Mouse (Mus musculus) mature B cell (primary cell): Measurements from ENCODE around the gene Amy2a3.
"Not testable (repeated sequence)": the region's sequence is repeated elsewhere in the genome, so short reads cannot be mapped to it uniquely, and the experiment has no call there.

Experiments
- in situ Hi-C: fragments of 300-500 bp; cut with MboI; formaldehyde crosslinking; loops from 2 replicates; pipeline ENCODE4 v1.14.3; 2019

Amy2a3 gene

DNA sequence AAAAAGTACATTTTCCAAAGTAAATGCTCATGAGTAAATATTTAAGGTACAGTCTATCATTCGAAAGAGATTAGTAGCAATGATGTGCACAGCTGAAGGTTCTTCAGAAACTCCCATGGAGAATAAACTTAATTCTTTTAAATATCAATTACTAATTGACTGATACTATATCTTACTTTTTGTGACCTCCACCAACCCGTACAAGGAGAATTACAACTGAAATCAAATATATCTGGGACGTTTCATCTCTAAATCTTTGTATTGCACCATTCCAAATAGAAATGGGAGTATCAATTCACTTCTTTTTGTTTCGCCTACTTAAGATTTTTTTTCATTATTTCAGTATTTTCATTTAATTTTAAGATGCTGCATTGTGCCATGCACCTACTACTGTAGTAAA, at the start of gene Amy2a3:
Gene Amy2a3 (minus strand): TSS at position 101 of the 400 bp plus-strand sequence.
- in situ Hi-C loops: not testable (repeated sequence)

DNA sequence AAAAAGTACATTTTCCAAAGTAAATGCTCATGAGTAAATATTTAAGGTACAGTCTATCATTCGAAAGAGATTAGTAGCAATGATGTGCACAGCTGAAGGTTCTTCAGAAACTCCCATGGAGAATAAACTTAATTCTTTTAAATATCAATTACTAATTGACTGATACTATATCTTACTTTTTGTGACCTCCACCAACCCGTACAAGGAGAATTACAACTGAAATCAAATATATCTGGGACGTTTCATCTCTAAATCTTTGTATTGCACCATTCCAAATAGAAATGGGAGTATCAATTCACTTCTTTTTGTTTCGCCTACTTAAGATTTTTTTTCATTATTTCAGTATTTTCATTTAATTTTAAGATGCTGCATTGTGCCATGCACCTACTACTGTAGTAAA, 32.7 kb upstream of the Amy2a3 start, which contains the start of gene Amy2a2:
Gene Amy2a2 (minus strand): TSS at position 101 of the 400 bp plus-strand sequence.
- in situ Hi-C loops: not testable (repeated sequence)

DNA sequence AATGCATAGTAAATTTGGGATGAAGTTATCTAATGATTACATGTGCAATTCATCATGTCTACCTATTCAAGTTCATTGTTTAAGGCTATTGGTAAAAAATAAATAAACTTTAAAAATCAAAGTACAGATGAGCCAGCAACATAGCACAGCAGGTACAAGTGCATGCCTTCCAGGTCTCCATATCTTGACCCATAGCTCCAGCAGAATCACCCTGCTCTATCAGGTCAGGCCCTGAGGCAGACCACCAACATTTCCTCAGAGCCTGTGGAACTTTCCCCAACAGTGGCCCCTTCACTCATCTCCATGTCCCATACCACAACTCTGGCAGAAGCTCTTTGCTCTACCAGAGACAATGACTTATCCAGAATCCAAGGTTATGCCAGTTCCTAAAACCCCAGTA, 21.6 kb upstream of the Amy2a3 start:
- in situ Hi-C loops: not testable (repeated sequence)

DNA sequence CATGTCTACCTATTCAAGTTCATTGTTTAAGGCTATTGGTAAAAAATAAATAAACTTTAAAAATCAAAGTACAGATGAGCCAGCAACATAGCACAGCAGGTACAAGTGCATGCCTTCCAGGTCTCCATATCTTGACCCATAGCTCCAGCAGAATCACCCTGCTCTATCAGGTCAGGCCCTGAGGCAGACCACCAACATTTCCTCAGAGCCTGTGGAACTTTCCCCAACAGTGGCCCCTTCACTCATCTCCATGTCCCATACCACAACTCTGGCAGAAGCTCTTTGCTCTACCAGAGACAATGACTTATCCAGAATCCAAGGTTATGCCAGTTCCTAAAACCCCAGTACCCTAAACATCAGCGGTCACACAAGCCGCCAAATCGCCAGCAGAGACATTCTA, 10.9 kb downstream of the Amy2a3 start:
- in situ Hi-C loops: not testable (repeated sequence)

DNA sequence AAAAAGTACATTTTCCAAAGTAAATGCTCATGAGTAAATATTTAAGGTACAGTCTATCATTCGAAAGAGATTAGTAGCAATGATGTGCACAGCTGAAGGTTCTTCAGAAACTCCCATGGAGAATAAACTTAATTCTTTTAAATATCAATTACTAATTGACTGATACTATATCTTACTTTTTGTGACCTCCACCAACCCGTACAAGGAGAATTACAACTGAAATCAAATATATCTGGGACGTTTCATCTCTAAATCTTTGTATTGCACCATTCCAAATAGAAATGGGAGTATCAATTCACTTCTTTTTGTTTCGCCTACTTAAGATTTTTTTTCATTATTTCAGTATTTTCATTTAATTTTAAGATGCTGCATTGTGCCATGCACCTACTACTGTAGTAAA, 32.5 kb downstream of the Amy2a3 start, which contains the start of gene Amy2a4:
Gene Amy2a4 (minus strand): TSS at position 101 of the 400 bp plus-strand sequence.
- in situ Hi-C loops: not testable (repeated sequence)

DNA sequence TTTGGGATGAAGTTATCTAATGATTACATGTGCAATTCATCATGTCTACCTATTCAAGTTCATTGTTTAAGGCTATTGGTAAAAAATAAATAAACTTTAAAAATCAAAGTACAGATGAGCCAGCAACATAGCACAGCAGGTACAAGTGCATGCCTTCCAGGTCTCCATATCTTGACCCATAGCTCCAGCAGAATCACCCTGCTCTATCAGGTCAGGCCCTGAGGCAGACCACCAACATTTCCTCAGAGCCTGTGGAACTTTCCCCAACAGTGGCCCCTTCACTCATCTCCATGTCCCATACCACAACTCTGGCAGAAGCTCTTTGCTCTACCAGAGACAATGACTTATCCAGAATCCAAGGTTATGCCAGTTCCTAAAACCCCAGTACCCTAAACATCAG, 43.6 kb downstream of the Amy2a3 start:
- in situ Hi-C loops: not testable (repeated sequence)

DNA sequence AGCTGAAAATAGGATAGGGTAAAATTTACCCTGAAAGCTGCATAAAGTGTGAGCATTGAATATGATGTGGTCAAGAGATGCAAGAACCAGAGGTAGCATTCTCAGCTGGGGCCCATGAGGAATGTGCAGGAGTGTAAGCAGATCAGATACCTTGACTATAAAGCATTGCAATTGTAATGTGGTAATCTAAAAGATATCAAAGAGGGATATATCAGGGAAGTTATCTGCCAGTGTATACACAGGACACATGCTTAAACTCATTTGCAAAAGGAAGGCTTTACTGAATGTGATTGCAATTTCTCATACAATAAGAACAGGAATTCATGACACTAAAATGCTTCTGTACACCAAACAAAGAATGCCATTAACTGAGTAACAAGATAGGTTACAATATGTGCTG, 44.3 kb downstream of the Amy2a3 start:
- in situ Hi-C loops: not testable (repeated sequence)
